Mouse (Mus musculus) spleen, adult 2 months (tissue): ENCODE measurements around the gene Cdc14b. TPM values are rescaled to one million over a fixed set of nuclear protein-coding genes. Genes with fewer than 3 reads are reported as not detected.

Experiments
- DNase-seq, 2 experiments: peaks; one replicate each; pipeline versions ENCODE4 v3.0.0 to v3.0.0-alpha.2; 2012 to 2021; ENCODE audit warnings: low spot score in 2 of 2, low read depth in 1 of 2
- H3K27ac ChIP-seq: fragments of 200-500 bp; 2 replicates; pipeline ENCODE4 v1.5.1; 2012; ENCODE audit warnings: low read length, inconsistent platforms; ENCODE audit not compliant: insufficient read depth
- H3K27me3 ChIP-seq: fragments of 200-500 bp; 2 replicates; pipeline ENCODE4 v1.6.1; 2012; ENCODE audit warnings: mild to moderate bottlenecking, moderate library complexity, low read length, inconsistent platforms; ENCODE audit not compliant: control insufficient read depth, insufficient read depth
- H3K36me3 ChIP-seq: fragments of 200-500 bp; 2 replicates; pipeline ENCODE4 v1.6.1; 2012; ENCODE audit warnings: mild to moderate bottlenecking, low read length, inconsistent platforms; ENCODE audit not compliant: control insufficient read depth, insufficient read depth
- H3K4me1 ChIP-seq: fragments of 200-500 bp; 2 replicates; pipeline ENCODE4 v1.6.1; 2011; ENCODE audit warnings: inconsistent platforms; ENCODE audit not compliant: control insufficient read depth, insufficient read depth, insufficient read length
- H3K4me3 ChIP-seq: fragments of 200-500 bp; 2 replicates; pipeline ENCODE4 v1.5.1; 2011; ENCODE audit warnings: mild to moderate bottlenecking, inconsistent platforms; ENCODE audit not compliant: insufficient read depth, insufficient read length; ENCODE audit errors: extremely low read depth
- CTCF ChIP-seq: fragments of 200-500 bp; IDR thresholded peaks from 2 replicates; pipeline ENCODE4 v1.5.1; 2011; ENCODE audit warnings: mild to moderate bottlenecking, inconsistent platforms; ENCODE audit not compliant: insufficient read depth, insufficient read length, insufficient replicate concordance; ENCODE audit errors: extremely low read depth
- POLR2A ChIP-seq: fragments of 200-500 bp; IDR thresholded peaks from 2 replicates; pipeline ENCODE4 v1.6.1; 2011; ENCODE audit warnings: low read depth, low read length, inconsistent platforms
- WGBS: fragments of 180-500 bp; shearing (Covaris S2); methylation state at CpG from one replicate; pipeline ENCODE4 v1.1.7; 2018; 5-methylcytosine and 5-hydroxymethylcytosine counted together
- polyA plus RNA-seq: library from polyadenylated mRNA; depleted of rRNA; stranded (reverse); fragments of >200 nt; gene quantifications from 2 replicates; pipeline ENCODE4 v1.2.3, GENCODE M21; 2012

The Cdc14b gene
- polyA plus RNA-seq, 1 experiment, result 1.5 TPM

DNA sequence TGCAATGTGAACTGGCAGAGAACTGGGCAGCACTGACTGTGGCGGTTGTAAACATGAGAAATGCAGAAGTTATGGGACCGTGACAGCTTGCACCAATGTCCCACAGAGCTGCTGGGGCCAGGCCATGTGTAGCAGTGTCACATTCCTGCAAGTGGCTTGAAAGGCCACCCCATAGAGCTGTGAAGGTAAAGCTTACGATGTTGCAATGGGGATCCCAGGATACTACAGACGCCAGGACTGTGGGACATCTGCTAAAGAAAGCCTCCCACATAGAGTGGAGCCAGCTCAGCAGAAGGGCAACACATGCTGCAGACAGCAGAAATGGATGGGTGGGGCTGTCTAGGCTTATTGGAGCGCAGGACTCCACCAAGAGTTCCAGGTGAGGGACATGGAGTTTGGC lies 32.4 kb upstream of the Cdc14b start:
- WGBS, result 76% methylated on average over 5 of the region's 5 CpGs
- Histone ChIP-seq H3K4me3 (no peak overlapping the region), H3K4me1 (peaks cover 6% of the 10 kb centered on the region; the same call in 1 of the 2 replicates), H3K36me3 (peaks cover 13% of the 10 kb centered on the region), H3K27ac (no peak overlapping the region), H3K27me3 (no peaks in the 10 kb centered on the region)
- no peak for DNase-seq
- TF ChIP-seq CTCF, result no peak
- TF ChIP-seq POLR2A, result no peak

DNA sequence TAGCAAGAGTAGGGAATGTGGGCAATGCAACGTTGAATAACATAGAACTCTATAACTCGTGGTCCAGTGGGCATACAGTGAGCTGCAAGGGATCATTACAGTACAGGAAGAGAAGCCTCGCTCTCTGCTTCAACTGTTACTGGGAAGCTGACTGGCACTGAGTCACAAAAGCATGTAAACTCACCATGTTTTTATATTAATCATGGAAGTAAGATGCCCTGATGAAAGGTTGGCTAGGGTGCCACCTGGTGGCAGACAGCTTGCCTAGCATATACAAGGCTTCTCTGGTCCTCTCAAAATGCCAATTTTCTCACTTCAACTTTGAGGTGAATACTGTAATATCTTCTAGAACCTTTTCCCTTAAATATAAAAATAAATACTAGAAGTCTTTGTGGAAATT lies 31.0 kb upstream of the Cdc14b start:
- peaks cover 13% of the 10 kb centered on the region for H3K36me3 ChIP-seq
- H3K4me1 ChIP-seq, result peaks cover 6% of the 10 kb centered on the region; the same call in 1 of the 2 replicates
- no peak overlapping the region for H3K27ac ChIP-seq
- H3K27me3 ChIP-seq, result no peaks in the 10 kb centered on the region
- no peak overlapping the region for H3K4me3 ChIP-seq
- 80% methylated on average over 3 of the region's 3 CpGs for WGBS
- peak; percentile 22 to 36 for DNase-seq
- TF ChIP-seq CTCF (peak; percentile 60; the same call in 1 of the 2 replicates), POLR2A (no peak)

DNA sequence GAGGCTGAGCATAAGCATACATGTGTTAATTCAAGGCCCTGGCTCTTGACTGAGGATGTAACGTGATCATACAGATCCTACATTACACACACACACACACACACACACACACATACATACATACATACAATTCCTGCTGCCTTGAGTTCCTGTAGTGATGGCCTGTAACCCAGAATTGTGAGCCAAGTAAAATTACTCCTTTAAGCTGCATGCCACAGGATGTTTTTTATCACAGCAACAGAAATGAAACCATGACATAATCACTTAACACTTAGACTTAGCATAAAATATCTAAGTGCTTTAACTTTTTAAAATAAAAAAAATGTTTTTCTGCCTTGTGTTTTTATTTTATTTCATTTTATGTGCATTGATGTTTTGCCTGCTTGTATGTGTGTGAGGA lies 24.0 kb upstream of the Cdc14b start:
- 88% methylated on average over 1 of the region's 1 CpGs for WGBS
- no peak for TF ChIP-seq CTCF
- TF ChIP-seq POLR2A, result no peak
- Histone ChIP-seq H3K36me3 (peaks cover 15% of the 10 kb centered on the region), H3K4me3 (no peak overlapping the region), H3K4me1 (no peaks in the 10 kb centered on the region), H3K27ac (no peak overlapping the region), H3K27me3 (no peaks in the 10 kb centered on the region)
- DNase-seq, result no peak

DNA sequence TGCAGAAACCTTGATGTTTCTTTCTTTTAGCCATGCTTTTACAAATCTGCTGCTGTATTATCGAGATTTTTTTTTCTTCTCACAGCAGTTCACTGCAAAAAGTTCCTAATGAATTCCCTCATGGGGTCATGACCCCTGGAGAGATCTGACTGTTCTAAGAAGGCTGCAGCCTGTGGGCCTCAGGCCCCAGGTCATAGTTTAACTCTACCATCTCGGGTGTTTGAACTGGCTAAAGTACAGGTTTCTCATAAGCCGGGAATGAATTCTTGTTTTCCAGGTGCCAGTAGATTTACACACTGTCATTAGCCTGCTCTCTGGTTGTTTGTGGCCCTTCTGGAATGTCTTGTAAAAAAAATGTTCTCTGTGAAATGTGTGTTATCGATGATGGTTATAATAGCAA lies 11.7 kb upstream of the Cdc14b start:
- H3K4me3 ChIP-seq, result no peak overlapping the region
- 92% methylated on average over 4 of the region's 4 CpGs for WGBS
- TF ChIP-seq CTCF, result no peak
- no peak for TF ChIP-seq POLR2A
- no peak for DNase-seq
- no peaks in the 10 kb centered on the region for H3K4me1 ChIP-seq
- H3K27ac ChIP-seq, result no peak overlapping the region
- no peaks in the 10 kb centered on the region for H3K27me3 ChIP-seq
- no peaks in the 10 kb centered on the region; the same call in 1 of the 2 replicates for H3K36me3 ChIP-seq

DNA sequence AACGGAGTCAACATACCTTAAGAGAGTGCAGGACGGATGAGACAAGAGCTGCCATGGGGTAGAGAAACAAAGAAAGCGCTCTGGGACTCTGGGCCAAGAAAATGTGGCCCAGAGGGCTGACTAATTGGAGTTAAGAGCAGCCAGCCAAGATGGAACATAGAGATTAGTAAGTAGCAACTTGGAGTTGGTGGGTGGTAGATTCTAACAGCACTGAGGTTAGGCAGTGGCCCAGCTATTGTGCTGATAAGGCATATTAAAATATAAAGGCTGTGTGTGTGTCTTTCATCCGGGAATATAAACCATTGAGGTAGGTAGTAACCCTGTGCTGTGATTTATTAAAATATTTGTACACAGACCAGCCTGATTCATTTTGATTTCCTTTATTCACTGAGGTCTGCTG lies 11.2 kb upstream of the Cdc14b start:
- H3K4me3 ChIP-seq, result no peak overlapping the region
- WGBS, result 85% methylated on average over 4 of the region's 4 CpGs
- TF ChIP-seq POLR2A (no peak), CTCF (no peak)

DNA sequence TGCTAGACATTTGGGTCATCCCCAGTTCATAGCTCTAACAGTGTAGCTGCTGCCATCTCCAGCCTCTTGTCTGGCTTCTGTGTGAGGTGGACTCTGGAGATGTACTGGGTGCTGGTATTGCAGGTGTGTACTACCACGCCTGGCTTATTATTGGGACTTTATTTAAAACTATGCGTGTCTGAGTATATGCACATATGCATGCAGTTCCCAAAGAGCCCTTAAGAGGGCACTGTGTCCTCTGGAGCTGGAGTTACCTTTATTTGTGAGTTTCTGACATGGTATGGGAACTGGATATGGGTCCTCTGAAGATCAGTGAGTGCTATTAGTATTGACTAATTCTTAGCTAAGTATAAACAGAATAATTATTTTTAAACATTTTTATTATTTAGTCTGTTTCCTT lies 9.6 kb upstream of the Cdc14b start:
- TF ChIP-seq POLR2A (no peak), CTCF (no peak)

More for the DNA sequence above, 11.2 kb upstream of the Cdc14b start:
- Histone ChIP-seq H3K4me1 (no peaks in the 10 kb centered on the region), H3K36me3 (no peaks in the 10 kb centered on the region; the same call in 1 of the 2 replicates), H3K27me3 (no peaks in the 10 kb centered on the region), H3K27ac (no peak overlapping the region)
- DNase-seq, result no peak

DNA sequence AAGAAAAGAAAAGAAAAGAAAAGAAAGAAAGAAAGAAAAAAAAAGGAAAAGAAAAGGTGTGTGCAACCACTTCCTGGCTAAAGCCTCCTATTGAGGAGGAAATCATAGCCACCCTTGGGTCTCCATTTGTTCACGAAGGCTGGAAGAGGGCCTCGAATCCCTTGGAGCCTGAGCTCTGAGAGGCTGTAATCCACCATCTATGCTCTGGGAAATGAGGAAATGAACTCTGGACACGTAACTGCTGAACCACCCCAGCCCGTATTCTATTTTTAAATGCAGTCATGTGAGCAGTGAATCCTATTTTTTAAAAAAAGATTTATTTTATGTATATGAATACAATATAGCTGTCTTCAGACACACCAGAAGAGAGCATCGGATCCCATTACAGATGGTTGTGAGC lies 5.8 kb upstream of the Cdc14b start:
- H3K27me3 ChIP-seq, result peaks cover 1% of the 10 kb centered on the region; the same call in 1 of the 2 replicates
- H3K4me1 ChIP-seq, result no peaks in the 10 kb centered on the region
- 73% methylated on average over 5 of the region's 5 CpGs for WGBS
- no peak for TF ChIP-seq CTCF
- no peak for TF ChIP-seq POLR2A
- no peak for DNase-seq
- H3K4me3 ChIP-seq, result no peak overlapping the region
- no peak overlapping the region for H3K27ac ChIP-seq
- no peaks in the 10 kb centered on the region for H3K36me3 ChIP-seq

More for the DNA sequence above, 9.6 kb upstream of the Cdc14b start:
- no peak overlapping the region for H3K4me3 ChIP-seq
- no peak overlapping the region for H3K27ac ChIP-seq
- H3K36me3 ChIP-seq, result no peaks in the 10 kb centered on the region; the same call in 1 of the 2 replicates
- WGBS, result 91% methylated on average over 2 of the region's 2 CpGs
- DNase-seq, result no peak
- no peaks in the 10 kb centered on the region for H3K4me1 ChIP-seq
- H3K27me3 ChIP-seq, result 0 out of 2 replicates have a peak, but pooled peaks cover 1% of the 10 kb centered on the region
